Mouse (Mus musculus) olfactory bulb, adult 2 months (tissue): ENCODE data around the gene Tenm2.

Experiments
- CTCF ChIP-seq: fragments of 200-500 bp; IDR thresholded peaks from 2 replicates; pipeline ENCODE4 v1.5.1; 2012; ENCODE audit warnings: low read depth, mild to moderate bottlenecking, low read length, moderate library complexity; ENCODE audit not compliant: insufficient read depth
- POLR2A ChIP-seq: fragments of 200-500 bp; IDR thresholded peaks from 2 replicates; pipeline ENCODE4 v1.6.1; 2012; ENCODE audit warnings: mild to moderate bottlenecking, low read depth, low read length, moderate library complexity; ENCODE audit not compliant: insufficient read depth

- TF ChIP-seq POLR2A (no peak), CTCF (no peak)
These were observed 1098.5 kb downstream of the Tenm2 start for GRCm38 (mm10) chr11:36137276-36137675.
